Mouse (Mus musculus): ENCODE measurements around the gene Ccar1. TPM values are rescaled to one million over a fixed set of nuclear protein-coding genes. Genes with fewer than 3 reads are reported as not detected.
"Not testable (repeated sequence)": the region's sequence is repeated elsewhere in the genome, so short reads cannot be mapped to it uniquely, and the experiment has no call there.

The Ccar1 gene
- polyA plus RNA-seq, 1 experiment from 2014 or later = 149 TPM

DNA sequence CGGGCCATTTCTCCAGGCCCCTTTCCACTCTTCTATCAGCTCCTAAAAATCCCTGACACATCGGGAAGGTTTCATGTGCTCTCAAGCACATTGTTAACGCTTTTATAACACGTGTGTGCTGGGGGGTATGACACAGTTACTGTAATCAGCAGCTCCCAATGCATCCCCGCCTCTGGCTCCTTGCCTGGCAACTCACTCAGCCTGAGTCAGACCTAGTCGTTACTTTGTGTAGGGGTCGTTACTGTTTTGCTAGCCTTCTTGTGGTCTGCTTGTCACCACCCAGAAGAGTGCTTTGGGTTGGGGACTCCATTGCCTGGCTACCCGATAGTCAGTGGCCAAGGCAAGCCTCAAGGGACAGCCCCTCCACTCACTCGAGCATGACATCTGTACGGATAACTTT is 61.3 kb downstream of the Ccar1 start:
- no peak overlapping the region for H3K4me2 ChIP-seq (replicated peaks; ENCODE audit: low read depth, low read length)
- no peak overlapping the region for H3K9ac ChIP-seq (replicated peaks; ENCODE audit: low read length)
- no peak overlapping the region for H3K27ac ChIP-seq (ENCODE audit: low read length)
- ATAC-seq (ENCODE audit: low FRiP score, low TSS enrichment) = no peak
- H3K36me3 ChIP-seq (ENCODE audit: insufficient read depth, low read length) = no peaks in the 10 kb centered on the region
- no peaks in the 10 kb centered on the region for H3K4me1 ChIP-seq (ENCODE audit: insufficient read depth, low read length)
- no peak overlapping the region for H3K4me3 ChIP-seq (ENCODE audit: low read length)
- no peaks in the 10 kb centered on the region for H3K9me3 ChIP-seq (ENCODE audit: low read length)
- H3K27me3 ChIP-seq (ENCODE audit: insufficient read depth, low read length) = no peaks in the 10 kb centered on the region
- 66% methylated on average over 10 of the region's 10 CpGs for WGBS

- H3K27ac ChIP-seq (ENCODE audit: low read length) = no peak within 1 kb of the TSS
- H3K4me3 ChIP-seq (ENCODE audit: low read length) = peak within 1 kb of the TSS; percentile 61
- peaks cover 11% of the 10 kb centered on the region; the same call in 1 of the 2 replicates for H3K27me3 ChIP-seq (ENCODE audit: insufficient read depth, low read length)
- peaks cover 3% of the 10 kb centered on the region; the same call in 1 of the 2 replicates for H3K4me1 ChIP-seq (ENCODE audit: insufficient read depth, low read length)
- H3K9me3 ChIP-seq (ENCODE audit: low read length) = no peaks in the 10 kb centered on the region
- peak; percentile 88 for ATAC-seq (ENCODE audit: low FRiP score, low TSS enrichment)
- no peaks in the 10 kb centered on the region for H3K36me3 ChIP-seq (ENCODE audit: insufficient read depth, low read length)
- H3K9ac ChIP-seq (replicated peaks; ENCODE audit: low read length) = peak within 1 kb of the TSS; percentile 67
- WGBS = 1% methylated on average over 63 of the region's 85 CpGs
- H3K4me2 ChIP-seq (replicated peaks; ENCODE audit: low read depth, low read length) = peak within 1 kb of the TSS; percentile 62
Observed at GRCm38 (mm10) chr10:62725771-62726687, 66.1 kb downstream of the Ccar1 start, which contains the start of gene Stox1. Gene Stox1, minus strand, starts transcription at chr10:62726128.

DNA sequence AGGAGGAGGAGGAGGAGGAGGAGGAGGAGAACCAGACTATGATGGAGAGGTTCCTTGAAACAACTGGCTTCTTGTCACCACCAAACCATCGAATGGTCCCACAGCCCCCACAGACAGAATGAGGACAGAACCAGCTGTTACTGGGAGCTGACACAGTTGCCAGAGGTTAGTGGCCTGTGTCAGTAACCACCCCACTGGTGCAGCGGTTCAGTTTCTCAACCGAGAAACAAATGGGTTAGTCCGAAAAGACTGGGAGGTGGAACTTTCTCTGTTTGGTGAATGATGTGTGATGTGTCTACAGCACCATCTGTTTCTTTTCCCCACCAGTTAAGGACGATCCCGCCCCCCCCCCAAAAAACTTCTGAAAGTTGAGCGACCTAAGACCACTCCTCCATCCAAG is 67.2 kb downstream of the Ccar1 start:
- Histone ChIP-seq H3K9ac (replicated peaks; ENCODE audit: low read length) (no peak overlapping the region), H3K27me3 (ENCODE audit: insufficient read depth, low read length) (peaks cover 11% of the 10 kb centered on the region; the same call in 1 of the 2 replicates), H3K4me2 (replicated peaks; ENCODE audit: low read depth, low read length) (peak overlapping the region; percentile 62), H3K4me1 (ENCODE audit: insufficient read depth, low read length) (peaks cover 3% of the 10 kb centered on the region; the same call in 1 of the 2 replicates), H3K27ac (ENCODE audit: low read length) (no peak overlapping the region), H3K4me3 (ENCODE audit: low read length) (peak overlapping the region; percentile 61; the same call in 1 of the 2 replicates), H3K9me3 (ENCODE audit: low read length) (no peaks in the 10 kb centered on the region), H3K36me3 (ENCODE audit: insufficient read depth, low read length) (no peaks in the 10 kb centered on the region)
- 6% methylated on average over 7 of the region's 7 CpGs for WGBS
- no peak for ATAC-seq (ENCODE audit: low FRiP score, low TSS enrichment)

DNA sequence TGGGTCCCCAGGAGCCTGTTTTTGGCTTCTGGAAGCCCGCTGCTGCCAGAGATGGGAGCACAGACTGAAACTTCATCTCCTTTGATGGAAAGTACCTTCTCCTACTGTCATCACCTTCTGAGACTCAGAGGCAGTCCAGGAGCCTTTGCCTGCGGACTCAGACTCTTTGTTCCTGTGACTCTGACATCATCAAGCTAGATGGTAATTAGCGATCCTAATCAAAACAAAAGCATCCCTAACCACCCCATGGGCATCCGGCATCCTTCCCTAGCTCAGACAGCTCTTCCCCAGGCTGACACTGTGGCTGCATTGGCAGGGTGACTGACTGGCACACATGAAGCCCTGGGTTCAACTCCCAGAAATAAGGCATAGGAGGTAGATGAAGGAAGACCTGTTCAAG is 69.4 kb downstream of the Ccar1 start:
- no peak overlapping the region for H3K9ac ChIP-seq (replicated peaks; ENCODE audit: low read length)
- no peak for ATAC-seq (ENCODE audit: low FRiP score, low TSS enrichment)
- 30% methylated on average over 4 of the region's 4 CpGs for WGBS
- H3K9me3 ChIP-seq (ENCODE audit: low read length) = no peaks in the 10 kb centered on the region
- H3K4me1 ChIP-seq (ENCODE audit: insufficient read depth, low read length) = peaks cover 3% of the 10 kb centered on the region; the same call in 1 of the 2 replicates
- peaks cover 11% of the 10 kb centered on the region; the same call in 1 of the 2 replicates for H3K27me3 ChIP-seq (ENCODE audit: insufficient read depth, low read length)
- no peak overlapping the region for H3K4me3 ChIP-seq (ENCODE audit: low read length)
- no peak overlapping the region for H3K4me2 ChIP-seq (replicated peaks; ENCODE audit: low read depth, low read length)
- no peak overlapping the region for H3K27ac ChIP-seq (ENCODE audit: low read length)
- no peaks in the 10 kb centered on the region for H3K36me3 ChIP-seq (ENCODE audit: insufficient read depth, low read length)

- 86% methylated on average over 7 of the region's 8 CpGs for WGBS
- not testable (repeated sequence) for H3K9ac ChIP-seq (replicated peaks; ENCODE audit: low read length); H3K36me3 ChIP-seq (ENCODE audit: insufficient read depth, low read length); H3K9me3 ChIP-seq (ENCODE audit: low read length); H3K4me1 ChIP-seq (ENCODE audit: insufficient read depth, low read length); H3K4me2 ChIP-seq (replicated peaks; ENCODE audit: low read depth, low read length); H3K27ac ChIP-seq (ENCODE audit: low read length); H3K4me3 ChIP-seq (ENCODE audit: low read length); ATAC-seq (ENCODE audit: low FRiP score, low TSS enrichment)
- peaks cover 11% of the 10 kb centered on the region; the same call in 1 of the 2 replicates for H3K27me3 ChIP-seq (ENCODE audit: insufficient read depth, low read length)
Observed at GRCm38 (mm10) chr10:62720574-62720973, 71.5 kb downstream of the Ccar1 start.

DNA sequence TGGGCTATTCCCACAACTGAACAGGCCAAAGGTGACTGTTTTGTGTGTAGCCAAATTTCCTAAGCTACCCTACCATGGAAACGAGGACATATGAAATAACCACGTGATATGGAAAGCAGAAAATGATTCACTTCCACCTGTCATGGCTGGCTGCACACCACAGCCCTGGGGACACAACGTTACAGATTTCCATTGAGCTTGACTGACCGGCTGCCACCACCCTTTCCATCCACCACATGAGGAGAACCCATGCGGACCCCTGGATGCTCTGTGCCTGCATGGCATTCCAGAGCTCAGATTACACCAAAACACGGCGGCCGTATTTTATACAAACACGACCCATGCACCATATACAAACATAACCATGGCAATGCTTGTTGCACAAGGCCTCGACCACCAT is 78.6 kb downstream of the Ccar1 start:
- no peak overlapping the region for H3K27ac ChIP-seq (ENCODE audit: low read length)
- no peak for ATAC-seq (ENCODE audit: low FRiP score, low TSS enrichment)
- WGBS = 40% methylated on average over 10 of the region's 10 CpGs

GRCm38 (mm10) chr10:62703579-62703978 is 88.5 kb downstream of the Ccar1 start:
- no peak for ATAC-seq (ENCODE audit: low FRiP score, low TSS enrichment)
- 77% methylated on average over 4 of the region's 4 CpGs for WGBS
- Histone ChIP-seq H3K27ac (ENCODE audit: low read length) (no peak overlapping the region), H3K27me3 (ENCODE audit: insufficient read depth, low read length) (no peaks in the 10 kb centered on the region), H3K9ac (replicated peaks; ENCODE audit: low read length) (no peak overlapping the region), H3K4me3 (ENCODE audit: low read length) (no peak overlapping the region), H3K4me2 (replicated peaks; ENCODE audit: low read depth, low read length) (no peak overlapping the region), H3K36me3 (ENCODE audit: insufficient read depth, low read length) (no peaks in the 10 kb centered on the region), H3K9me3 (ENCODE audit: low read length) (no peaks in the 10 kb centered on the region), H3K4me1 (ENCODE audit: insufficient read depth, low read length) (no peaks in the 10 kb centered on the region)

More for the DNA sequence above, 78.6 kb downstream of the Ccar1 start:
- Histone ChIP-seq H3K4me2 (replicated peaks; ENCODE audit: low read depth, low read length) (no peak overlapping the region), H3K4me3 (ENCODE audit: low read length) (no peak overlapping the region), H3K9ac (replicated peaks; ENCODE audit: low read length) (no peak overlapping the region), H3K36me3 (ENCODE audit: insufficient read depth, low read length) (no peaks in the 10 kb centered on the region), H3K4me1 (ENCODE audit: insufficient read depth, low read length) (peaks cover 4% of the 10 kb centered on the region; the same call in 1 of the 2 replicates), H3K9me3 (ENCODE audit: low read length) (0 out of 2 replicates have a peak, but pooled peaks cover 3% of the 10 kb centered on the region), H3K27me3 (ENCODE audit: insufficient read depth, low read length) (no peaks in the 10 kb centered on the region)

DNA sequence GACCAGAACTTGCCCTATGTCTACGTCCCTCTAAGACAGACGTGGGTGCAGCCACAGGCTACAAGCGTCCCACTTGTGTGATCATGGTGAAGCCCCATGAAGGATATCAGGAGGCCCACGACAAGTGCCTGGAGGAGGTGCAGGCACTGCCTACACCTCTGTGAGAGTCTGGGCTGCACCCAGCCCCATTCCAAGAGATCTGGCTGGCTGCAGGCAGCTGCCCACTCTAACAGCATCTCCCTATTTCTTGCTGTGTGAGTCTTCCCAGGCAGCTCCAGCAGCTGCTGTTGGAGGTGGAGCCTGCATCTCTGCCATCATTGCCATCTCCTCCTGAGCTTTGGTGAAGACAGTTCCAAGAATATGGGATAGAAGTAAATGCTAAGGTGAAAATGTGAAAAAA is 89.7 kb downstream of the Ccar1 start:
- Histone ChIP-seq H3K4me1 (ENCODE audit: insufficient read depth, low read length) (no peaks in the 10 kb centered on the region), H3K4me2 (replicated peaks; ENCODE audit: low read depth, low read length) (no peak overlapping the region), H3K9me3 (ENCODE audit: low read length) (no peaks in the 10 kb centered on the region), H3K27ac (ENCODE audit: low read length) (no peak overlapping the region), H3K27me3 (ENCODE audit: insufficient read depth, low read length) (no peaks in the 10 kb centered on the region), H3K9ac (replicated peaks; ENCODE audit: low read length) (no peak overlapping the region), H3K36me3 (ENCODE audit: insufficient read depth, low read length) (no peaks in the 10 kb centered on the region), H3K4me3 (ENCODE audit: low read length) (no peak overlapping the region)
- no peak for ATAC-seq (ENCODE audit: low FRiP score, low TSS enrichment)
- 73% methylated on average over 4 of the region's 4 CpGs for WGBS

All from kidney, embryonic 16.5 days (tissue).